Mouse (Mus musculus): ENCODE data around the gene Rsph14.

DNA sequence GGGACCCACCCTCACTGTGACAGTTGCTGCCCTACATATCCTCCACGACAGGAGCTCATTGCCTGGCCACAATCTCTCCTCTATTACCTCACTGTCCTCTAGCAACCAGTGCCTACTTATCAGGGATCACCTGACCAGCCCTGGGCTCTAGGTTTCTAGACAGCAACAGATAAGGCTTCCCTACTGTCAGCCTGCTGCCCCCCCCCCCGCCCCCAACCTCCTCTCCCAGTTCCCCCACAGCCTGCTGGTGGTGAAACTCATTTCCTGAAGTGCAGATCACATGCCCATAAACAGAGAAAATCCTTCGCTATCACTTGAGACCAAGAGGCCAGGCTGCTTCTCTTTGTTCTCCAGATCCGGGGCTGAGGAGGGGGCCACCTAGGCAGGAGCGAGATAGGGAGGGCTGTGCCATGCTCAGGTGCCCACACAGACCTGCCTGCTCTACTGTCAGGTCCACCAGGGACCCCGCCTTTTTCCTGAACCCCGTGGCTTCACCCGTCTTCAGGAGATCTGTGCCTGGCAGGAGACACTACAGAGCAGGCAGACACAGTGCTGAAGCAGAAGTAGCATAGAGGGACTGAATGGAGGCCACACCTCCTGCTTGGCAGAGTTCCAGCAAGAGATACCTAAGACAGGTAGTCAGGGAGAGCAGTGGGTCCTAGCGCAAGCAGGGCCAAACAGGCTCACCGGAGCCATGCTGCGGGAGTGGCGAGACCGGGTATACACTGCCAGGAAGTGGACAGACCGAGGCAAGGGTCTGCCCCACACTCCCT, 44.5 kb downstream of the Rsph14 start:
- no peak for TF ChIP-seq CTCF (IDR thresholded peaks at IDR 0.05; ENCODE audit: insufficient read depth, low read length)
- TF ChIP-seq POLR2A (IDR thresholded peaks at IDR 0.05; ENCODE audit: borderline replicate concordance, extremely low read depth, low read depth, low read length), result no peak
